Mouse (Mus musculus) G1E (cell line): Measurements from ENCODE around the gene Wwox.

Source experiments
- CTCF ChIP-seq: IDR thresholded peaks from 2 replicates; pipeline ENCODE4 v1.5.1; 2012; ENCODE audit warnings: low read depth, low read length, inconsistent platforms, mixed read lengths
- GATA1 ChIP-seq: IDR thresholded peaks from 2 replicates; pipeline ENCODE4 v1.6.1; 2012; ENCODE audit warnings: borderline replicate concordance, low read length, inconsistent platforms, mixed read lengths
- POLR2AphosphoS5 ChIP-seq: IDR thresholded peaks from 2 replicates; pipeline ENCODE4 v1.6.1; 2012; ENCODE audit warnings: low read depth, low read length, inconsistent platforms; ENCODE audit not compliant: insufficient replicate concordance

GRCm38 (mm10) chr8:114564036-114564435 lies 124.6 kb downstream of the Wwox start:
- TF ChIP-seq CTCF: no peak
- no peak for TF ChIP-seq GATA1
- TF ChIP-seq POLR2AphosphoS5: no peak
